Mouse (Mus musculus) heart, postnatal 0 days (tissue): ENCODE data around the gene Fam98a. TPM values are rescaled to one million over a fixed set of nuclear protein-coding genes. Genes with fewer than 3 reads are reported as not detected.

ENCODE experiments used
- ATAC-seq: fragments of 200-750 bp; cut with Nextera tagmentation; 2 replicates; pipeline ENCODE4 v1.8.0; 2017; ENCODE audit warnings: low read depth, moderate number of reproducible peaks, moderate library complexity; ENCODE audit not compliant: insufficient read depth
- DNase-seq: peaks from one replicate; pipeline ENCODE4 v3.0.0-alpha.2; 2016; ENCODE audit warnings: low spot score
- H3K27ac ChIP-seq: fragments of 300-500 bp; sonication (generic); 2 replicates; pipeline ENCODE4 v1.5.1; 2014; ENCODE audit warnings: low read depth, mild to moderate bottlenecking
- H3K27me3 ChIP-seq: fragments of 300-500 bp; sonication (generic); 2 replicates; pipeline ENCODE4 v1.6.1; 2014; ENCODE audit warnings: low read length, mixed read lengths; ENCODE audit not compliant: control insufficient read depth, insufficient read depth
- H3K36me3 ChIP-seq: fragments of 300-500 bp; sonication (generic); replicated peaks from 2 replicates; pipeline ENCODE4 v1.6.1; 2014; ENCODE audit warnings: low read length, mixed read lengths; ENCODE audit not compliant: control insufficient read depth, insufficient read depth
- H3K4me1 ChIP-seq: fragments of 300-500 bp; sonication (generic); 2 replicates; pipeline ENCODE4 v1.6.1; 2014; ENCODE audit warnings: antibody characterized with exemption; ENCODE audit not compliant: control insufficient read depth, insufficient read depth
- H3K4me2 ChIP-seq: fragments of 300-500 bp; sonication (generic); 2 replicates; pipeline ENCODE4 v1.6.1; 2014; ENCODE audit warnings: low read depth, mild to moderate bottlenecking, low read length, moderate library complexity
- H3K4me3 ChIP-seq: fragments of 300-500 bp; sonication (generic); 2 replicates; pipeline ENCODE4 v1.5.1; 2014; ENCODE audit warnings: low read depth, low read length
- H3K9ac ChIP-seq: fragments of 300-500 bp; sonication (generic); replicated peaks from 2 replicates; pipeline ENCODE4 v1.6.1; 2014; ENCODE audit warnings: low read depth, low read length, mixed read lengths
- H3K9me3 ChIP-seq: fragments of 300-500 bp; sonication (generic); replicated peaks from 2 replicates; pipeline ENCODE4 v1.6.1; 2016; ENCODE audit warnings: low read length; ENCODE audit not compliant: control insufficient read depth
- CTCF ChIP-seq: IDR thresholded peaks from 2 replicates; pipeline ENCODE4 v1.5.1; 2016; ENCODE audit warnings: antibody characterized with exemption, control low read depth, low read depth
- EP300 ChIP-seq: IDR thresholded peaks from 2 replicates; pipeline ENCODE4 v1.6.1; 2016; ENCODE audit warnings: antibody characterized with exemption, low read depth
- WGBS: fragments of 180-500 bp; shearing (Covaris S2); extraction: QIAGEN DNeasy Blood & Tissue Kit; methylation state at CpG from one replicate; pipeline ENCODE4 v1.1.7; 2014; 5-methylcytosine and 5-hydroxymethylcytosine counted together
- polyA plus RNA-seq: library from polyadenylated mRNA; unstranded; fragments of >200 nt; fragmentation: Nextera tagmentation; extraction: Ambion mirVana; gene quantifications from 2 replicates; pipeline ENCODE4 v1.2.1, GENCODE M21; 2015
- total RNA-seq: library from RNA; depleted of rRNA; stranded (reverse); fragments of >200 nt; gene quantifications from 2 replicates; pipeline ENCODE4 v1.2.3, GENCODE M21; 2014; ENCODE audit warnings: low replicate concordance

Fam98a gene
- total and polyA plus RNA-seq, 2 experiments from 2014 or later, result 6.9 to 20.8 TPM

DNA sequence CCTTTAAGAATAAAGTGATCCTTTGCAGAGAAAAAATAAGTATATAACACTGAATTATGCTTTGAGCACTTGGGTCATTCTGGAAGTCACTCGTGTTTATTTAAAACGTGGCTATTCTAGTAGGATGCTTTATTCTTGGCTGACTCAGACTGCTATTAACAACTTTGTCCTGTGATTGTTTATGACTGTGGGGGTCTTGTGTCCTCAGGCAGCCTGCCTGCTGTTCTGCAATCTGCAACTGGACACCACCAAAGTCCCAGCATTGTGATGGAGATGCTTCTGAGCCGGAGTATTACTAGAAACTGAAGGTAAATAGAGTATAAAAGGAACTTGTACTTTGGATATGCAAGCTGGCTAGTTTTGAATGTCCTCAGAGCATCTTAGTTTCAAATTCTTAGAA lies 5.3 kb upstream of the Fam98a start:
- no peak for ATAC-seq
- 55% methylated on average over 3 of the region's 3 CpGs for WGBS
- H3K36me3 ChIP-seq, result no peaks in the 10 kb centered on the region
- no peak overlapping the region for H3K9ac ChIP-seq
- H3K4me2 ChIP-seq, result no peak overlapping the region
- DNase-seq, result no peak
- H3K4me3 ChIP-seq, result no peak overlapping the region
- no peak for TF ChIP-seq CTCF
- no peak for TF ChIP-seq EP300
- H3K27me3 ChIP-seq, result no peaks in the 10 kb centered on the region
- no peaks in the 10 kb centered on the region; the same call in 1 of the 2 replicates for H3K9me3 ChIP-seq
- H3K27ac ChIP-seq, result no peak overlapping the region
- H3K4me1 ChIP-seq, result no peaks in the 10 kb centered on the region

DNA sequence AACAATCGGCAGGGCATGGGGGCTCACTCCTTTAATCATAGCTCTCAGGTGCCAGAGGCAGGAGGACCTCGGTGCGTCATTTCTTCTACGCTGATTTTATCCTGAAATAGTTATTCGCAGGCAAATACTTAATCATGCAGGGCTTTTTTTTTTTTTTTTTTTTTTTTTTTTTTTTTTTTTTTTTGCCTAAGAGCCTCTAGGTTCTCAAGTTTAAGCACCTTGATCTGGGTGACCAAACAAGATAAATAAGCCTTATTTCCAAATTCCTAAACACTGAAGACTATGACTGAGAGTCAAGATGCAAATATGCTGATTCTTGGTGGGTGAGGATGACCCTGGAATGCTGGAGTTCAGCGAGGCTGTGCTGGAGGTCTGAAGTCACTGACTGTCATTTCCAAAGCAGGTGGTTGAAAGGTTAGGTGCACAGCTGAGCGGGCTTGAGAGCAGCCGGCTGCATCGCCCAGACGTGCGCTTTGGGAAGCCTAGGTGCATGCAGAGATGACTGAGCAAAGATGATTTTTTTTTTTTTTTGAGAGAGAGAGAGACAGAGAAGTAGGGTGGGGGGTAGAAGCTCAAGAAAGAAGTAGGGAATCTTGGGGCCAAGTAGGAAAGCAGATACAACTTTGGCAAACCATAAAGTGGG lies 854 bp downstream of the Fam98a start:
- H3K9ac ChIP-seq, result peak overlapping the region; percentile 72
- DNase-seq (no peak), ATAC-seq (no peak)
- peak overlapping the region; percentile 73 for H3K4me3 ChIP-seq
- H3K4me2 ChIP-seq, result peak overlapping the region; percentile 88
- no peak for TF ChIP-seq CTCF
- TF ChIP-seq EP300, result no peak
- H3K27me3 ChIP-seq, result no peaks in the 10 kb centered on the region
- H3K9me3 ChIP-seq, result no peaks in the 10 kb centered on the region
- 0 out of 2 replicates have a peak, but pooled peaks cover 6% of the 10 kb centered on the region for H3K4me1 ChIP-seq
- H3K36me3 ChIP-seq, result peaks cover 22% of the 10 kb centered on the region
- 35% methylated on average over 11 of the region's 11 CpGs for WGBS
- H3K27ac ChIP-seq, result peak overlapping the region; percentile 80

DNA sequence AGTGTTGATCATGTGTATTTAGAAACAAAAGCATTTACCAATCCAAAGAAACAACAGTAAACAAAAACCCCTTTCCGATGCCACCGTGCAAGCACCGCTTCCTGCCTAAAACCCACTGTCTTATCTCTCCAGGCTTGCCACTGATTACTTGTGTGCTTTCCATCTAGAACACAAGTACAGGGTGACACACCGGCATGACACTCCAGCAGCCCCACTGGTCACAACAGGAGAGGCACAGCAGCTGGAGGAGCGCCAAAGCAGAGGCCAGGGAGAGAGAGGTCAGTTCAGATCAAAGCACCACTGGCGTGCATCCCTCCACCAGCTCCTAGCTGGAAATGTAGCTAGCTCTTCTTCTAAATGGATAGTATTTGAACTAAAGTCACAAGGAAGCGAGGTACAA lies 7.5 kb downstream of the Fam98a start:
- Histone ChIP-seq H3K4me2 (0 out of 2 replicates have a peak overlapping the region, but pooled peaks have one; percentile 13), H3K4me1 (peaks cover 9% of the 10 kb centered on the region; the same call in 1 of the 2 replicates), H3K27me3 (no peaks in the 10 kb centered on the region), H3K27ac (no peak overlapping the region; the same call in 1 of the 2 replicates), H3K36me3 (peaks cover 48% of the 10 kb centered on the region), H3K9ac (no peak overlapping the region), H3K4me3 (no peak overlapping the region), H3K9me3 (no peaks in the 10 kb centered on the region)
- DNase-seq (no peak), ATAC-seq (peak; percentile 58)
- TF ChIP-seq EP300 (no peak), CTCF (no peak)
- 22% methylated on average over 7 of the region's 7 CpGs for WGBS

DNA sequence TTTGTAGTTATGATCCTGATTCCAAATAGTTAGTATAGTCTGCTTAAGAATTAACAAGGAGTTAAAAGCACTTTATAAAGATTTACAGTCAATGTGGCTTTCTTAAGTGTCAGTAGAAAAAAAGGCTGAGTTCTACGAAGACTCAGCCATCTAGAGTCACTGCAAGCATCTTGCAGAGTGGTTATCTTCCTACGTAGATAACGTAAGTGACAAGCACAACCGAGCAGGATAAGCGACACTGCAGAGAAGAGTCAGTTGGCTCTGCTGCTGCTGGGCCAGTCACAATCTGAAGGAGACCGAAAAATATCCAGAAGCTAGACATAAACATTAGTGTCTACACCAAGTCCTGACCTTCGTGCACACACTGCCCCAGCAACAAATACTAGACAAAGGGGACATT lies 8.3 kb downstream of the Fam98a start:
- Histone ChIP-seq H3K9ac (no peak overlapping the region), H3K9me3 (no peaks in the 10 kb centered on the region), H3K4me1 (peaks cover 9% of the 10 kb centered on the region; the same call in 1 of the 2 replicates), H3K4me2 (no peak overlapping the region), H3K4me3 (no peak overlapping the region), H3K27me3 (no peaks in the 10 kb centered on the region), H3K27ac (no peak overlapping the region), H3K36me3 (peaks cover 53% of the 10 kb centered on the region)
- DNase-seq (no peak), ATAC-seq (no peak)
- TF ChIP-seq EP300 (no peak), CTCF (no peak)
- WGBS, result 41% methylated on average over 7 of the region's 7 CpGs

DNA sequence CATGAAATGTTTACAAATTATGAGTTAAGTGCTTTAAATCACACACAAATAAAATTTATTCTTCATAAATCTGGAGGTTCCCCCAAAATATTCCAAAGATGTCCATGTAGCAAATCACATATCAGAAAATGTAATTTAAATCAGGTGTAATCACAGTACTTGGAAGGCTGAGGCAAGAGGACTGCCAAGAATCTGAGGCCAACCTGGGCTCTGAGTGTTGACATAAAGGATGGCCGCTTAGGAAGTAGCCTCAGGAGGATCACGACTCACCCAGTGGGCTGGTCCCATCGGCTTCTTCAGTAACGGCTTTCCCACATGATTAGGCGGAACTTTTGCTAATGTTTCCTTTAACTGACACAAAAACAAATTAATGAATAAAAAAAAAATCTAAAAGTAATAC lies 11.9 kb downstream of the Fam98a start:
- WGBS, result 37% methylated on average over 5 of the region's 5 CpGs
- no peak overlapping the region for H3K4me2 ChIP-seq
- no peak for DNase-seq
- H3K36me3 ChIP-seq, result peaks cover 41% of the 10 kb centered on the region
- H3K27me3 ChIP-seq, result no peaks in the 10 kb centered on the region
- H3K4me1 ChIP-seq, result peaks cover 9% of the 10 kb centered on the region; the same call in 1 of the 2 replicates
- TF ChIP-seq EP300 (no peak), CTCF (no peak)
- no peaks in the 10 kb centered on the region for H3K9me3 ChIP-seq
- ATAC-seq, result no peak
- H3K27ac ChIP-seq, result no peak overlapping the region
- H3K4me3 ChIP-seq, result no peak overlapping the region
- no peak overlapping the region for H3K9ac ChIP-seq

DNA sequence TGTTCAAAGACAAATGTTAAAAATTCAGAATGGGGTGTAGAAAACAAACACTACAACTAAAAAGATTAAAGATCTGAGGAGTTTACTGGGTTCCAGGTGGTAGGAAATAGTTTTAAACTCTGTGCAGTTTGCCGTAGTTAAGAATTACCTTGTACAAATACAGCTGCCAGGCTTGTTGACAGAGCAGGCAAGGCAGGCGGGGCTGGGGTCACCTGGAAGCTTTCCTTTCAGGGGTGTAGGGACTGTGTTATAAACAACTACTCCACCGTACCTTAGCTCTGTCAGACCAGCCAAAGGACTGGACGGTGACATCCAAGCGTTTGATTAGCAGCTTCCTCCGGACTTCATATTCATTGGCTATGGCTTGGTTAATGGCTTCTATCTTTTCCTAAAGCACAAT lies 12.6 kb downstream of the Fam98a start:
- Histone ChIP-seq H3K27me3 (no peaks in the 10 kb centered on the region), H3K4me3 (no peak overlapping the region), H3K27ac (no peak overlapping the region), H3K4me2 (no peak overlapping the region), H3K4me1 (0 out of 2 replicates have a peak, but pooled peaks cover 3% of the 10 kb centered on the region), H3K9me3 (no peaks in the 10 kb centered on the region), H3K9ac (no peak overlapping the region), H3K36me3 (peaks cover 36% of the 10 kb centered on the region)
- 85% methylated on average over 6 of the region's 6 CpGs for WGBS
- ATAC-seq, result no peak
- TF ChIP-seq CTCF (no peak), EP300 (no peak)
- DNase-seq, result no peak
